Mouse (Mus musculus): ENCODE measurements around the gene Grm4. TPM values are rescaled to one million over a fixed set of nuclear protein-coding genes. Genes with fewer than 3 reads are reported as not detected.

Grm4 gene
- polyA plus RNA-seq, 1 experiment: not detected

GRCm38 (mm10) chr17:27559596-27559995 is 38.4 kb upstream of the Grm4 start:
- Histone ChIP-seq H3K27ac (ENCODE audit: insufficient read depth, low read length) (no peak overlapping the region), H3K4me3 (ENCODE audit: insufficient read depth, low read length) (peak overlapping the region; percentile 67), H3K4me1 (ENCODE audit: control insufficient read depth, insufficient read depth, low read length) (peaks cover 20% of the 10 kb centered on the region)
- TF ChIP-seq CTCF (IDR thresholded peaks at IDR 0.05; ENCODE audit: borderline replicate concordance, insufficient read depth, low read length) (no peak), POLR2A (IDR thresholded peaks at IDR 0.05; ENCODE audit: low read depth, low read length) (no peak)

- Histone ChIP-seq H3K4me3 (ENCODE audit: insufficient read depth, low read length) (peak overlapping the region; percentile 67), H3K4me1 (ENCODE audit: control insufficient read depth, insufficient read depth, low read length) (peaks cover 19% of the 10 kb centered on the region), H3K27ac (ENCODE audit: insufficient read depth, low read length) (no peak overlapping the region)
- no peak for TF ChIP-seq CTCF (IDR thresholded peaks at IDR 0.05; ENCODE audit: borderline replicate concordance, insufficient read depth, low read length)
- TF ChIP-seq POLR2A (IDR thresholded peaks at IDR 0.05; ENCODE audit: low read depth, low read length): no peak
Observed at GRCm38 (mm10) chr17:27558845-27559244, 37.6 kb upstream of the Grm4 start.

DNA sequence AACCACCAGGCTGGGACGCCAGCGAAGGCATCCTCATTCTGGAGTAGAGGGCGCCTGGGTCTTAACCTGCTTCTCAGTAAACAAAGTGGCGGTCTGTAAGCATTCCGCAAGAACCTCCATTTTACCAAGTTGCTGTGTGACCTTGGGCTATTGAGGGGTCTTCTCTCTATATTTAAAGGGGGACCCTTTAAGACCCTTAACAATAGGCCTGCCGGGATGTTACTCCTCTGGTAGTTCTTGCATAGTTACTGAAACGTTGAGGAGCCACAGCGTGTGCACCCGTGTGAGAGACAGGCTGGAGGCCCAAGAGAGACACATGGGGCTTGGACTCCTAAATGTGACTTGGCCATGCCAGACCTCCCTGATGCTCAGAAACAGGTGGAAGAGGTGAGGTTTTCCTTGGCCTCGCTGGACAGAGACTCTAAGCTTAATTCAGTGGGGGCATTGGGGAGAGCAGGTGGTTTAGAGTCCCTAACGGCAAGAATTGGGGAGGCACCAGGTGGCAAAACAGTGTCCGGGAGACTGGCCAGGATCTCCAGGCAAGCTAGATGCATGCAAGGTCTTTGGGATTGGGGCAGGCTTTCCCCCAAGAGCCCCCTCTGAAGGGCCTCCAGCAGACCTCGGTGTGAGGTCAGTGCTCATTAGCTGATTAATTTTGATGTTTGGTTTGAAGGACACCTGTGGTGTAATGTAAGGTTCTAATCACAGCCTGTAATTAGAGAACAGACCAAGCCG is 36.9 kb upstream of the Grm4 start:
- TF ChIP-seq CTCF (IDR thresholded peaks at IDR 0.05; ENCODE audit: borderline replicate concordance, insufficient read depth, low read length) (no peak), POLR2A (IDR thresholded peaks at IDR 0.05; ENCODE audit: low read depth, low read length) (no peak)
- Histone ChIP-seq H3K27ac (ENCODE audit: insufficient read depth, low read length) (peak overlapping the region; percentile 76; the same call in 1 of the 2 replicates), H3K4me1 (ENCODE audit: control insufficient read depth, insufficient read depth, low read length) (peaks cover 18% of the 10 kb centered on the region), H3K4me3 (ENCODE audit: insufficient read depth, low read length) (peak overlapping the region; percentile 67)

DNA sequence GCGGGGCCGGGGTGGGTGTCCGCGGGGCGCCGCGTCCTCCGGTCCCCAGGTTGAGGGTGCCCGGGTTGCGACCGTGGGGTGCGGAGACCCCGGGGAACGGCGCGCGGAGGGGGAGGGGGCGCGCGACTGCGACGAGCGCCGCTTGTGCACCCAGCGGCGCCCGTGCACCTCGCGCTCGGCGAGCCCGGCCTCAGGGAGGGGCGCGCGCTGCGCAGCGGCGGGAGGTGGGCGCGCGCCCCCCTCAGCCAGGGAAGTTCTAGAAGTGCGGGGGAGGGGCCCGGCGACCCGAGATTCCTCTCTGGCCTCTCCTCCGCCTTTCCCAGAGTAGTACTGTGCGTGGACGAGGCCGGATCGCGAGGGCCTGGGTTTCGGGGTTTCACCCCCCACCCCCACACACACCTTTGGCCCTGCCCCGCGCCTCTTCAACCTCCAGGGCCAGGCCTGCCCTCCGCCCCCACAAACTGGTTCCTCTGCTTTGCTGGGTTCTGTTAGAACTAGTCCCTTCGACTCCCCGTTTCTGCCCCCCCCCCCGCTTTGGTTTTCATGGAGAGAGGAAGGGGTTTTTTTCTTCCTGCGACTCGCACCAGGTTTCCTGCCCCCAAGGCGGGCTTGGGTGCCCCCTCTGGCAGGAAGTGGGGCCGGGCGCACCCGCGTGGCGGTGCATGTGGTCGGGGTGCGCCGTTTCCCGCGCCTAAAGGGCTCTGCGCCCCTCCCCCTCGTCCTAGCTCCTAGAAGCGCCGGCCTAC is 36.2 kb upstream of the Grm4 start:
- Histone ChIP-seq H3K4me1 (ENCODE audit: control insufficient read depth, insufficient read depth, low read length) (peaks cover 18% of the 10 kb centered on the region), H3K4me3 (ENCODE audit: insufficient read depth, low read length) (peak overlapping the region; percentile 67), H3K27ac (ENCODE audit: insufficient read depth, low read length) (peak overlapping the region; percentile 76; the same call in 1 of the 2 replicates)
- TF ChIP-seq CTCF (IDR thresholded peaks at IDR 0.05; ENCODE audit: borderline replicate concordance, insufficient read depth, low read length) (no peak), POLR2A (IDR thresholded peaks at IDR 0.05; ENCODE audit: low read depth, low read length) (no peak)

DNA sequence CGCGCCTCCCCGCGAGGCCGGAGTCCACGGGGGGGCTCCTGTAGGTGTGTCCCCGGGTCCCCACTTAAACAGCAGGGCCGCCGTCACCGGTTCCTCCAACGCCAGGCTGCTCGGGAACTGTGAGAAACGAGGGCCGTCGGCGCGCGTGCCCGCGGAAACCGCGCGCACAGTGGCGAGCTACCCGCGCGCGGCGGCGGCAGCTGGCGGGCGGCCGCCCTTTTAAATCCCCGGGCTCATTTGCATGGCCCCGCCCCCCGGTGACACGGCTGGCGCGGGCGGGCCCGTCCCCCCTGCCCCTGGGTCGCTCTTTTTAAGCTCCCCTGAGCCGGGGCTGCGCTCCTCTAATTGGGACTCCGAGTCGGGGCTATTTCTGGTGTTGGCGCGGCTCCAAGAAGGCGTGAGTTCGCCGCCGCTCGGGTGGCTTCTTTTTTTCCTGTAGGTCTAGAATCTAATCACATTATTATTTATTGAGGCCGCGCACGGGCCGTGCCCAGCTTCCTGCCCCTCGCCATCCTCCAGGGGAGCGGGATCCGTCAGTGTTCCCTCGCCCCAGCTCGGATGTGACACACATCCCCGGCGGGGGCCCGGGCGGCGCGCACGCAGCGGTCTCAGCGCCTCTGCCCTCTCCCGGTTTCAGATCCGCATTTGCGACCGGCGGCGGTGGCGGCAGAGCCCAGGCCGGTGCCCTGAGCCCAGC is 35.3 kb upstream of the Grm4 start, which contains the start of gene Hmga1:
TSS of gene Hmga1 (plus strand) at position 183 of the 697 bp plus-strand sequence.
- Histone ChIP-seq H3K4me3 (ENCODE audit: insufficient read depth, low read length) (peak within 1 kb of the TSS; percentile 67), H3K27ac (ENCODE audit: insufficient read depth, low read length) (peak within 1 kb of the TSS; percentile 76), H3K4me1 (ENCODE audit: control insufficient read depth, insufficient read depth, low read length) (peaks cover 13% of the 10 kb centered on the region)
- TF ChIP-seq CTCF (IDR thresholded peaks at IDR 0.05; ENCODE audit: borderline replicate concordance, insufficient read depth, low read length) (no peak), POLR2A (IDR thresholded peaks at IDR 0.05; ENCODE audit: low read depth, low read length) (peak; percentile 91)

DNA sequence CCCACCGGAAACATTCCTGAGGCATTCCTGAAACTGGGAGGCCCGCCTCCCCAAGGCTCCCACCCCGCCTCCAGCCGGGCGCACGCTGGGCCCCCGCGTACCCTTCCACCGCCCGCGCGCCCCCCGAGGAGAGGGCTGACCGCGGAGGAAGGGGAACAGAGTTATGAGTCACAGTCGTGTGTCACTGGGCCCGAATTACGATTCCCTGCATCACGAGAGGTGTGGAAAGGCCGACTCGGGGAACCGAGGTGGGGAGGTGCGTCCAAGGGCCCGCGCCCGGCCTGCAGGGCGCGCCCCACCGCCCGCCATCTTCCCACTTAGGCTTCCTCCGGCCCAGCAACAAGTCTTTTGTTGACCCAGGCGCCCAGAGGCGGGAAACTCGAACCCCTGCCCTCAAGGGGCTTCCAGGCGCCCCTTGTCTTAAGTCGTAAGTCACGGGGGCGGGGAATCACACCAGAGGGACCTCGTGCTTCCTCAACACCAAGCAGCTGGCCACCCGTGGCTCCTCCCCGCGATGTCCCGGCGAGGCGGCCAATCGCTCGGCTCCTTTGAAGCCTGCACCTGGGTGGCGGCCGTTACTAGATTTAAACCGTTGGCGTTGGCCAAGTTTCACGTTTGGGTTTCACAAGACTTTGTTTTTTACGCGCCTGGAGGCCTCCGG is 34.4 kb upstream of the Grm4 start:
- TF ChIP-seq CTCF (IDR thresholded peaks at IDR 0.05; ENCODE audit: borderline replicate concordance, insufficient read depth, low read length) (no peak), POLR2A (IDR thresholded peaks at IDR 0.05; ENCODE audit: low read depth, low read length) (peak; percentile 22; the same call in 1 of the 2 replicates)
- Histone ChIP-seq H3K4me1 (ENCODE audit: control insufficient read depth, insufficient read depth, low read length) (peaks cover 5% of the 10 kb centered on the region), H3K27ac (ENCODE audit: insufficient read depth, low read length) (peak overlapping the region; percentile 66), H3K4me3 (ENCODE audit: insufficient read depth, low read length) (peak overlapping the region; percentile 26)

DNA sequence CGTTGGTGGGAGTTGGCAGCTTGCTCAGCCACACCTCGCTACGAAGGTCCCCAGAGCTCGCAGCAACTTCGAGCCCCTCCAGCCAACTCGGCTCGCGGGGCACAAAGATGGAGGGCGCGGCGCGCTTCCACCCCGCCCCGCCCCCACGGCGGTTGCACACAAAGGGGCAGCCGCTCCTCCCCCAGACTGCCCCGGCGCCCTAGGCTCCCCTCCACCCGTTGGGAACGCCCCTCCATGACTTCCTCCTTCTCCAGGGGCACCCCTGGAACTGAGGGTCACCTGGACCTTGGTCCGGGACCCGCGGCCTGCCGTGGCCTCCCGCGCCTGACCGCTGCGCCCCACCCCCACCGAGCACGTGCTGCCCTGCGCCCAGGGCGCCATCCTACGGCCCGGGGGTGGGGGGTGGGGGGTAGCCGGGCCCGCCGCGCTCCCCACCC is 33.9 kb upstream of the Grm4 start:
- Histone ChIP-seq H3K4me3 (ENCODE audit: insufficient read depth, low read length) (no peak overlapping the region), H3K4me1 (ENCODE audit: control insufficient read depth, insufficient read depth, low read length) (peaks cover 2% of the 10 kb centered on the region)
- TF ChIP-seq POLR2A (IDR thresholded peaks at IDR 0.05; ENCODE audit: low read depth, low read length) (0 out of 2 replicates have a peak, but pooled peaks have one; percentile 4), CTCF (IDR thresholded peaks at IDR 0.05; ENCODE audit: borderline replicate concordance, insufficient read depth, low read length) (no peak)

GRCm38 (mm10) chr17:27554062-27554960 is 33.1 kb upstream of the Grm4 start:
- no peak for TF ChIP-seq CTCF (IDR thresholded peaks at IDR 0.05; ENCODE audit: borderline replicate concordance, insufficient read depth, low read length)
- Histone ChIP-seq H3K4me1 (ENCODE audit: control insufficient read depth, insufficient read depth, low read length) (no peaks in the 10 kb centered on the region; the same call in 1 of the 2 replicates), H3K4me3 (ENCODE audit: insufficient read depth, low read length) (no peak overlapping the region), H3K27ac (ENCODE audit: insufficient read depth, low read length) (peak overlapping the region; percentile 41; the same call in 1 of the 2 replicates)

More for the DNA sequence above, 33.9 kb upstream of the Grm4 start:
- peak overlapping the region; percentile 41; the same call in 1 of the 2 replicates for H3K27ac ChIP-seq (ENCODE audit: insufficient read depth, low read length)
